Mouse (Mus musculus) heart, embryonic 15.5 days (tissue): Measurements from ENCODE around the gene Kiss1. TPM values are rescaled to one million over a fixed set of nuclear protein-coding genes. Genes with fewer than 3 reads are reported as not detected.

Source experiments
- ATAC-seq: fragments of 200-750 bp; cut with Nextera tagmentation; replicated peaks from 2 replicates; pipeline ENCODE4 v1.8.0; 2017; ENCODE audit warnings: low read depth, moderate TSS enrichment; ENCODE audit not compliant: insufficient number of reproducible peaks, insufficient read depth, low FRiP score
- H3K27ac ChIP-seq: fragments of 300-500 bp; sonication (generic); 2 replicates; pipeline ENCODE4 v1.5.1; 2015; ENCODE audit warnings: mild to moderate bottlenecking, inconsistent platforms
- H3K27me3 ChIP-seq: fragments of 300-500 bp; sonication (generic); 2 replicates; pipeline ENCODE4 v1.6.1; 2015; ENCODE audit warnings: inconsistent platforms
- H3K36me3 ChIP-seq: fragments of 300-500 bp; sonication (generic); 2 replicates; pipeline ENCODE4 v1.6.1; 2015; ENCODE audit warnings: mild to moderate bottlenecking, inconsistent platforms
- H3K4me1 ChIP-seq: fragments of 300-500 bp; sonication (generic); replicated peaks from 2 replicates; pipeline ENCODE4 v1.6.1; 2015; ENCODE audit warnings: inconsistent platforms
- H3K4me2 ChIP-seq: fragments of 300-500 bp; sonication (generic); 2 replicates; pipeline ENCODE4 v1.6.1; 2015; ENCODE audit warnings: inconsistent platforms, mild to moderate bottlenecking, moderate library complexity
- H3K4me3 ChIP-seq: fragments of 300-500 bp; sonication (generic); 2 replicates; pipeline ENCODE4 v1.5.1; 2015; ENCODE audit warnings: mild to moderate bottlenecking, inconsistent platforms
- H3K9ac ChIP-seq: fragments of 300-500 bp; sonication (generic); 2 replicates; pipeline ENCODE4 v1.6.1; 2015; ENCODE audit warnings: mild to moderate bottlenecking, inconsistent platforms
- H3K9me3 ChIP-seq: fragments of 300-500 bp; sonication (generic); replicated peaks from 2 replicates; pipeline ENCODE4 v1.6.1; 2016; ENCODE audit warnings: inconsistent platforms
- WGBS: fragments of 180-500 bp; shearing (Covaris S2); methylation state at CpG from one replicate; pipeline ENCODE4 v1.1.7; 2015; ENCODE audit warnings: mixed read lengths; 5-methylcytosine and 5-hydroxymethylcytosine counted together
- polyA plus RNA-seq: library from polyadenylated mRNA; unstranded; fragments of >200 nt; fragmentation: Nextera tagmentation; extraction: Ambion mirVana; gene quantifications from 2 replicates; pipeline ENCODE4 v1.2.1, GENCODE M21; 2015

Kiss1 gene
- polyA plus RNA-seq, 1 experiment from 2014 or later, result not detected

DNA sequence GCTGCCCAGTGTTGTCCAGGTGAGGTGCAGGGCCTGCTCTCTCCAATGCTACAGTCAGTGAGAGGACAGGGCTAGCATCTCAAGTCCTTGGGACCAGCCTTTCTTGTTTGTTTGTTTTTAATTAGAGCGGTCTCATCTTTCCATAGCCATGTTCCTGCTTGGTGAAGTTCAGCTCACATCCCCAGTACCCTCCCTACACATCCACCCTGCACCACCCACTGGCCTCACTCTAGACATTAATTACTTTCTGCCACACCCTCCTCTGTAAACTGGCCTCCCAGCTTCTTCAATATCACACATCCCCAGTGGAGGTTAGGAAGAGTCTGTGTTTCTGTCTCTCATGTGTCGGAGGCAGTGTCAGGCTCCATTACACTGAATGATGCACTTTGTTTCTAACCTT lies 22.7 kb downstream of the Kiss1 start:
- H3K27ac ChIP-seq, result no peak overlapping the region
- no peak for ATAC-seq
- WGBS, result 89% methylated on average over 2 of the region's 2 CpGs
- no peak overlapping the region for H3K4me2 ChIP-seq
- peaks cover 9% of the 10 kb centered on the region for H3K4me1 ChIP-seq
- H3K4me3 ChIP-seq, result no peak overlapping the region
- H3K36me3 ChIP-seq, result no peaks in the 10 kb centered on the region
- peaks cover under 1% of the 10 kb centered on the region; the same call in 1 of the 2 replicates for H3K27me3 ChIP-seq
- H3K9me3 ChIP-seq, result no peaks in the 10 kb centered on the region
- no peak overlapping the region for H3K9ac ChIP-seq

DNA sequence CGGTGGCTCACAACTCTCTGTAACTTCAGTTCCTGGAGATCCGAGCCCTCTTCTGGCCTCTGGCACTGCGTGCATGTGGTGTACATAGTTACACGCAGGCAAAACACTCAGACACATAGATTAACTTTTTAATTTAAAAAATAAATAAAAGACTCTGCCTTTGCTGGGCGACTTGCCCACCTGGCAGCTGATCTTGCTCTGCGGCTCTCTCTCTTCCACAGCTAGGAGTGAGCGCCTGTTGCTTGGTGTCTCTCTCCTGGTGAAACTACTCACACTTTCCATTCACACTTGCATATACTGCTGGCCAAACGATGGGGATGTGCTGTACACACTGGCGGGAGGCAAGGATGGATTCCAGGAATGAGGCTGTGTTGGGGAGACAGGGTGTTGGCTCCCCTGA lies 24.9 kb downstream of the Kiss1 start:
- Histone ChIP-seq H3K9ac (no peak overlapping the region), H3K4me1 (peaks cover 9% of the 10 kb centered on the region), H3K36me3 (no peaks in the 10 kb centered on the region), H3K27ac (no peak overlapping the region), H3K4me2 (no peak overlapping the region), H3K9me3 (no peaks in the 10 kb centered on the region), H3K27me3 (peaks cover 3% of the 10 kb centered on the region; the same call in 1 of the 2 replicates), H3K4me3 (no peak overlapping the region)
- no peak for ATAC-seq
- WGBS, result 79% methylated on average over 9 of the region's 9 CpGs

DNA sequence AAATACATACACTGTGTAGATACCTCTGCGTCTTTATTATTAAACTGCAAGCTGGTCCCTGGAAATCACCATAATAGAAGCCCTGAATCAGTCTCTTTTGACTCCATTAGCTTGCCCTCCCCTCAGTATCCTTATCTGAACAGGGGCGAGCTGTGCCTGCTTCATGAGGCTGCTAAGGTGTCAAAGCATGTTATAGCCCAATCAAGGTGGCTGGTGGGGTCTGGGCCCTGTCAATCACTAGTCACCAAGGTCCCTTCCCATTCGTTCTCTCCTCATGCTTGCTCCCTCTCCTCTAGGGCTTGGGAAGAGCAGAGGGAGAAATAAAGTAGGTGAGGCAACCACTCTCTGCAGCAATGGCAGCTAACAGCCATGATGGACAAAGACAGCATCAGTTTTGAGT lies 25.6 kb downstream of the Kiss1 start:
- H3K9ac ChIP-seq, result no peak overlapping the region
- H3K27me3 ChIP-seq, result peaks cover 9% of the 10 kb centered on the region; the same call in 1 of the 2 replicates
- 48% methylated on average over 3 of the region's 3 CpGs for WGBS
- H3K4me3 ChIP-seq, result no peak overlapping the region
- H3K27ac ChIP-seq, result no peak overlapping the region
- no peak overlapping the region for H3K4me2 ChIP-seq
- no peak for ATAC-seq
- no peaks in the 10 kb centered on the region for H3K9me3 ChIP-seq
- H3K36me3 ChIP-seq, result no peaks in the 10 kb centered on the region
- H3K4me1 ChIP-seq, result peaks cover 9% of the 10 kb centered on the region

DNA sequence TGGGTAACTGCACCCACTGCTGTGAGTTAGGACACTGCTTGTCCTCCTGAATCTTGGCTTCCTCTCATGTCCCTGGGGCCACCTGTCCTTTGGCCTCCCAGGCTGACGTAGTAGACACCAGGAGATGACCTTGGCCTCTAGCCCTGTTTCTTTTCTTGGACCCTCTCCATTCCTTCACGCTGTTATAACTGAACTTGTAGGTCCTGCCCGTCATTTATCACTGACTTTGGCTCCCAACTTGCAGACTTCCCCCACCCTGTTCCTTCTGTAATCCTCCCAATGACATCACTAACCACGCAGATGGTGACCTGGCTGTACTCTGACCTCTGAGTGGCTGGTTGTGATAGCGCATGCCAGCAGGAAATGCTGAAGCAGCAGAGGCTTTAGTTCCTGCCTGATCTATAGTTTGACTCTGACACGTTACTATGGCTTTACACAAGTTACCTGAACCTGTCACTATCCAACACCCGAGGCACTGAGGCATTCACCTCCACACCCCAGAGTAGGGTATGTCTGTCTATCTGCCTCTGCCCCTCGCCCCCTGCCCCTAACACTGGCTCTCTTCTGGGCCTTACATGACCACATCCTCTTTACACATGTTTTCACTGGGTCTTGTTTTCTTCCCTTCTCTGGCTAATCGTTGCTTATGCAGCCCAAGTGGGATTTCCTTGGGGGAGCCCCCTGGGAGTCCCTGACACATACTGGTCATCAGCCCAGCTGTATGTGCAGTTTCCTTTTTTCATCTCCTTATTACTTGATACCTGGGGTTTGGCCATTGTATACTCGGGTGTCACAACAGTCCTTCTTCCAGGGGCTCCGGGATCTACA lies 26.2 kb downstream of the Kiss1 start:
- H3K9ac ChIP-seq, result no peak overlapping the region
- WGBS, result 50% methylated on average over 11 of the region's 11 CpGs
- H3K4me1 ChIP-seq, result peaks cover 9% of the 10 kb centered on the region
- no peak for ATAC-seq
- H3K27me3 ChIP-seq, result peaks cover 9% of the 10 kb centered on the region; the same call in 1 of the 2 replicates
- no peak overlapping the region for H3K4me2 ChIP-seq
- no peak overlapping the region for H3K27ac ChIP-seq
- no peak overlapping the region for H3K4me3 ChIP-seq
- H3K36me3 ChIP-seq, result no peaks in the 10 kb centered on the region
- no peaks in the 10 kb centered on the region for H3K9me3 ChIP-seq

DNA sequence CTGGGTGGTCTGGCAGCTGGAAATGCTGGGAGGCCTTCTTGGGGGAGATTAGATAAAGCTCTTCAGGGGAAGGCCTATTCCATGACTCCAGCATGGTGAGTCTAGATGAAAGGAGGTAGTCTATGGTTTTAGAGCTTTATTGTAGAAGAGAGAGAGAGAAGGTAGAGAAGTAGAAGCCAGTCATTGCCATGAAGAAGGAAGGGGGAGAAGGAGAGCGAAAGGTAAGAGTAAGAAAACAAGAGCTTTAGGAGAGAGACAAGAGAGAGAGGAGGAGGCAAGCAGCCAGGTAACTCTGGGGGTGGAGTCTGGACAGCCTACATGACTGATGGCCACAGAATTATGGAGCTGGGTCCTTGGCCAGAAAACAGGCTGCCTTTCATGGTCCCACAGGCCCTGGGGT lies 28.5 kb downstream of the Kiss1 start, which contains the start of gene Ren1:
Ren1 (plus strand) TSS at position 301 of the 400 bp plus-strand sequence.
- no peak within 1 kb of the TSS for H3K4me2 ChIP-seq
- H3K4me3 ChIP-seq, result no peak within 1 kb of the TSS
- WGBS, result 89% methylated on average over 1 of the region's 1 CpGs
- H3K27me3 ChIP-seq, result peaks cover 21% of the 10 kb centered on the region
- no peaks in the 10 kb centered on the region for H3K9me3 ChIP-seq
- no peaks in the 10 kb centered on the region for H3K36me3 ChIP-seq
- H3K9ac ChIP-seq, result no peak within 1 kb of the TSS
- no peak within 1 kb of the TSS for H3K27ac ChIP-seq
- H3K4me1 ChIP-seq, result peaks cover 9% of the 10 kb centered on the region
- ATAC-seq, result no peak

DNA sequence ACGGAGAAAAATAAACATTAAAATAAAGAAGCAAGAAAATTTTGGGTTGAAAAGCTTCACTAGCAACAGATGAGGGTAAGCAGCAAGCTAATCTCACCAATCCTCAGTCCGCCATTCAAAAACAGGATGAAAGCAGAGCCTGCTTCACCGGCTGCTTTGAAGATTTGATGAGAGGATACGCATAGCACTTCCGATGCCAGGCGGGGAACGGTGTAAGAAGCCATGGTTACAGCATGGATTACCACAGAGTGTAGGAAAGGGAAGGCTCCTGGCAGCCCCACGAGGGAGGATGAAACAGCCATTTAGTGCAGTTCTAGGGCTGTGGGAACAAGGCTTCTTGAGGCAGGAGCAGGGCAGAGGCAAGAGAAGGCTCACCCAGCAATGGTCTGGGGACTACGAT lies 30.1 kb downstream of the Kiss1 start:
- H3K4me2 ChIP-seq, result no peak overlapping the region
- WGBS, result 43% methylated on average over 9 of the region's 9 CpGs
- H3K9ac ChIP-seq, result no peak overlapping the region
- ATAC-seq, result no peak
- H3K4me3 ChIP-seq, result no peak overlapping the region
- peaks cover 28% of the 10 kb centered on the region for H3K27me3 ChIP-seq
- H3K9me3 ChIP-seq, result no peaks in the 10 kb centered on the region
- H3K27ac ChIP-seq, result no peak overlapping the region
- H3K4me1 ChIP-seq, result peaks cover 9% of the 10 kb centered on the region
- no peaks in the 10 kb centered on the region for H3K36me3 ChIP-seq

DNA sequence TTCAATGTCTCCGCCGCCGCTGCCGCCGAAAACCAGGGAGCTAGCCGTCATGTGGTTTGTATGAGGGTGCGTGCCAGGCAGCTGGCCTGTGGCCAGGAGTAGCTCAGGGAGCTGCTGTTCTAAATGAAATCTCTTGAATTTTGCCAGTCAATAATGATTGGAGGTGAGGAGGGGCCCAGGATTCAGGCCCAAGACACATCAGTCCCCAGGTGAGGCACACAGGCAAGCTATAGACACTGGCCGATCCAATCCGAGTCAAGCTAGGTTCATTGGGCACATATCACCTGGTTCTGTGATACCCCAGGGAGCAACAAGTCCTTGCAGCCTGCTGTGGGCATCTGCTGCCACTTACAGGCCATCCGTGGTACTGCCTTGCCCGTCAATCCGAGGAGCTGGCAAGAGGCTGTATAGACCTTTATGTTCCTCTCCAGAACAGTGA lies 31.7 kb downstream of the Kiss1 start:
- H3K4me3 ChIP-seq, result no peak overlapping the region
- no peak overlapping the region for H3K27ac ChIP-seq
- peaks cover 34% of the 10 kb centered on the region for H3K27me3 ChIP-seq
- no peak overlapping the region for H3K4me2 ChIP-seq
- H3K9ac ChIP-seq, result no peak overlapping the region
- 41% methylated on average over 12 of the region's 12 CpGs for WGBS
- no peaks in the 10 kb centered on the region for H3K9me3 ChIP-seq
- no peaks in the 10 kb centered on the region for H3K4me1 ChIP-seq
- no peaks in the 10 kb centered on the region for H3K36me3 ChIP-seq
- no peak for ATAC-seq

DNA sequence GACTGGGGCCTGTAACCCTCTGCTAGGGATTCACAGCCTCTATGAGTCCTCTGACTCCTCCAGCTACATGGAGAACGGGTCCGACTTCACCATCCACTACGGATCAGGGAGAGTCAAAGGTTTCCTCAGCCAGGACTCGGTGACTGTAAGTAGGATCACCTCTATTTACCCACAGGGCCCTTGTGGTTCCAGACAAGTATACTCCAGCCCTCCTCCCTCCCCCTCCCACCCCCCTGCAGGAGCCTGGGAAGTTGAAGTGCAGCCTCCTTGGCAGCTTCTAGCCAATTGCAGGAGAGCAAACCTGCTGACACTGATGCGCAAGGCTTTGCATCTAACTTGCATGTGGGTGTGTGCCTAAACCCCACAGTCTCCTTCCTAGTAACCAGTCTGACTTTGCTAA lies 33.8 kb downstream of the Kiss1 start:
- no peaks in the 10 kb centered on the region for H3K9me3 ChIP-seq
- no peak for ATAC-seq
- no peak overlapping the region for H3K27ac ChIP-seq
- no peak overlapping the region for H3K4me2 ChIP-seq
- WGBS, result 52% methylated on average over 5 of the region's 5 CpGs
- H3K9ac ChIP-seq, result no peak overlapping the region
- no peaks in the 10 kb centered on the region for H3K4me1 ChIP-seq
- H3K4me3 ChIP-seq, result no peak overlapping the region
- peaks cover 38% of the 10 kb centered on the region for H3K27me3 ChIP-seq
- H3K36me3 ChIP-seq, result no peaks in the 10 kb centered on the region

DNA sequence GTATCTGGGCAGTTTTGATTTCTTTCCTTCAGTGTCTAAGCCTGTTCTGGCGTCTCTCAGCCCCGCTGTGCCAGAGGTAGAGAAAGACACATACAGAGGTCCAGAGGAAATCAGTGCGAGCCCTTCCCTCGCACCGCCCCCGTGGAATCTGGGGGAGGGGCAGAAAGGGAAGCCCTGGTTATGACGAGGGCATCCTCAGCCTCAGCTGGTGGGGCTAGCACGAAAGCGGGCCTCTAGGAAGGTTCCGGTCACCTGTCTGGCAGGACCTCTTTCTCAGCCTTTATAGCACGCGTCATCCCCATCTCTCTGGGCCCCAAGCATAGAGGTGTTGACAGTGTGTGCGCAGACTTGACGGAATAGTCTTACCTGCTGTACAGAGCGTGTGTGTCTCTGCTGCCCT lies 34.2 kb downstream of the Kiss1 start:
- no peak overlapping the region for H3K27ac ChIP-seq
- WGBS, result 45% methylated on average over 15 of the region's 15 CpGs
- H3K4me3 ChIP-seq, result no peak overlapping the region
- H3K9me3 ChIP-seq, result no peaks in the 10 kb centered on the region
- no peak for ATAC-seq
- peaks cover 38% of the 10 kb centered on the region for H3K27me3 ChIP-seq
- H3K36me3 ChIP-seq, result no peaks in the 10 kb centered on the region
- H3K9ac ChIP-seq, result no peak overlapping the region
- no peak overlapping the region for H3K4me2 ChIP-seq
- H3K4me1 ChIP-seq, result no peaks in the 10 kb centered on the region

DNA sequence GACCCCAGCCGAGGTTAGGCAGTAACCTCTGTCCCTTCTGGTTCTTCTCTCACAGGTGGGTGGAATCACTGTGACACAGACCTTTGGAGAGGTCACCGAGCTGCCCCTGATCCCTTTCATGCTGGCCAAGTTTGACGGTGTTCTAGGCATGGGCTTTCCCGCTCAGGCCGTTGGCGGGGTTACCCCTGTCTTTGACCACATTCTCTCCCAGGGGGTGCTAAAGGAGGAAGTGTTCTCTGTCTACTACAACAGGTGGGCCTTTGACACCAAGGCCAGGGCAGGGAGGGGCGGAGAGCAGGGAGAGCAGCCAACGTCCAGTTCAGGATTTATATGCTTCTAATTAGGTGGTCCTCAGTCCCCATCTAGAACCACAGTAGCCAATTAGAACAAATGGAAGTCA lies 34.7 kb downstream of the Kiss1 start:
- peaks cover 38% of the 10 kb centered on the region for H3K27me3 ChIP-seq
- no peaks in the 10 kb centered on the region for H3K36me3 ChIP-seq
- no peak for ATAC-seq
- H3K27ac ChIP-seq, result no peak overlapping the region
- H3K4me2 ChIP-seq, result no peak overlapping the region
- H3K9ac ChIP-seq, result no peak overlapping the region
- no peak overlapping the region for H3K4me3 ChIP-seq
- 55% methylated on average over 8 of the region's 8 CpGs for whole genome bisulfite sequencing
- no peaks in the 10 kb centered on the region for H3K4me1 ChIP-seq
- H3K9me3 ChIP-seq, result no peaks in the 10 kb centered on the region

DNA sequence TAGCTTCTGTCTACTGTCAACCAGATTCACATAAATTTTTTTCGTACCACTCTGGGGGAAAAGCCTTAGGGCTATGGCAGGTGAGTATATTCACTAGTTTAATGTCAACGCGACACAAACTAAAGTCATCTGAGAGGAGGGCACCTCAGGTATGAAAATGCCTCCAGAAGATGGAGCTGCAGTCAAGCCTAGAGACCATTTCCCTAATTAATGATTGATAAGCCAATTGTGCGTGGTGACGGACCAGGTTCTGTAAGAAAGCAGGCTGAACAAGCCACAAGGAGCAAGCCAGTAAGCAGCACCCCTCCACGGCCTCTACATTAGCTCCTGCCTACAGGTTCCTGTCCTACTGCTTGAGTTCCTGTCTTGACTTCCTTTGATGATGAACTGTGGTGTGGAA lies 39.3 kb downstream of the Kiss1 start:
- Histone ChIP-seq H3K4me3 (no peak overlapping the region), H3K9me3 (no peaks in the 10 kb centered on the region), H3K27ac (no peak overlapping the region), H3K4me1 (peaks cover 25% of the 10 kb centered on the region), H3K27me3 (peaks cover 50% of the 10 kb centered on the region), H3K9ac (no peak overlapping the region), H3K4me2 (no peak overlapping the region), H3K36me3 (no peaks in the 10 kb centered on the region)
- ATAC-seq, result no peak
- WGBS, result 92% methylated on average over 6 of the region's 6 CpGs

DNA sequence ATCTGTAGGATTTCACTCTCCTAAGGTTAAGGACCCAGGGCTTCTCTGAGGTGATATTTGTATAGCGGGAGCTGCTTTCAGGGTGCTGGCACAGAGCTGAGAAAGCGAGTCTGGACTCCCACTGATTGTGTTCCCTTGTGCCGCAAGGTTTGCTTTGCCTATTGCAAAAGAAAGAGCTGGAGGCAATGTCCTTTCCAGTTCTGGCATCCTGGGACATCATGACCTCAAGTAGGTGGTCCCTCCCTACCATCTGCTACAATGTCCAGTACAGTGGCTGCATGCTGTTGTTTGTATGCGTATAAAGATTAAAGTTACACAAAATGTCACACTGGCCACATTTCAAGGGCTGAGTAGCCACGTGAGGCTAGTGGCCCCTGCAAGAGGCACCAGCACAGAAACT lies 40.4 kb downstream of the Kiss1 start:
- no peak overlapping the region for H3K27ac ChIP-seq
- ATAC-seq, result no peak
- no peak overlapping the region for H3K9ac ChIP-seq
- no peaks in the 10 kb centered on the region for H3K9me3 ChIP-seq
- H3K36me3 ChIP-seq, result no peaks in the 10 kb centered on the region
- peaks cover 25% of the 10 kb centered on the region for H3K4me1 ChIP-seq
- 87% methylated on average over 5 of the region's 5 CpGs for WGBS
- peaks cover 51% of the 10 kb centered on the region for H3K27me3 ChIP-seq
- no peak overlapping the region for H3K4me3 ChIP-seq
- no peak overlapping the region for H3K4me2 ChIP-seq
